Mouse (Mus musculus) kidney, postnatal 0 days (tissue): ENCODE data around the gene Plpp2. TPM values are rescaled to one million over a fixed set of nuclear protein-coding genes. Genes with fewer than 3 reads are reported as not detected.

Experiments
- ATAC-seq: fragments of 200-750 bp; cut with Nextera tagmentation; replicated peaks from 2 replicates; pipeline ENCODE4 v1.8.0; 2017; ENCODE audit warnings: low read depth, moderate number of reproducible peaks, moderate TSS enrichment, moderate library complexity; ENCODE audit not compliant: low FRiP score
- DNase-seq: peaks from one replicate; pipeline ENCODE4 v3.0.0-alpha.2; 2016; ENCODE audit warnings: low spot score
- H3K27ac ChIP-seq: fragments of 300-500 bp; sonication (generic); 2 replicates; pipeline ENCODE4 v1.5.1; 2014; ENCODE audit warnings: mild to moderate bottlenecking
- H3K27me3 ChIP-seq: fragments of 300-500 bp; sonication (generic); 2 replicates; pipeline ENCODE4 v1.6.1; 2014; ENCODE audit warnings: low read length, mixed read lengths; ENCODE audit not compliant: insufficient read depth
- H3K36me3 ChIP-seq: fragments of 300-500 bp; sonication (generic); 2 replicates; pipeline ENCODE4 v1.6.1; 2014; ENCODE audit warnings: low read length, mixed read lengths; ENCODE audit not compliant: insufficient read depth
- H3K4me1 ChIP-seq: fragments of 300-500 bp; sonication (generic); replicated peaks from 2 replicates; pipeline ENCODE4 v1.6.1; 2014; ENCODE audit warnings: antibody characterized with exemption, low read length, mixed read lengths; ENCODE audit not compliant: insufficient read depth
- H3K4me2 ChIP-seq: fragments of 300-500 bp; sonication (generic); 2 replicates; pipeline ENCODE4 v1.6.1; 2014; ENCODE audit warnings: mild to moderate bottlenecking, low read length, moderate library complexity, mixed read lengths
- H3K4me3 ChIP-seq: fragments of 300-500 bp; sonication (generic); replicated peaks from 2 replicates; pipeline ENCODE4 v1.5.1; 2014; ENCODE audit warnings: low read depth, low read length
- H3K9ac ChIP-seq: fragments of 300-500 bp; sonication (generic); 2 replicates; pipeline ENCODE4 v1.6.1; 2014; ENCODE audit warnings: low read depth, low read length
- H3K9me3 ChIP-seq: fragments of 300-500 bp; sonication (generic); replicated peaks from 2 replicates; pipeline ENCODE4 v1.6.1; 2016; ENCODE audit warnings: low read length, inconsistent platforms, mixed read lengths
- CTCF ChIP-seq: IDR thresholded peaks from 2 replicates; pipeline ENCODE4 v1.5.1; 2016; ENCODE audit warnings: antibody characterized with exemption, low read depth, mild to moderate bottlenecking, moderate library complexity
- WGBS: fragments of 180-500 bp; shearing (Covaris S2); extraction: QIAGEN DNeasy Blood & Tissue Kit; methylation state at CpG from one replicate; pipeline ENCODE4 v1.1.7; 2014; 5-methylcytosine and 5-hydroxymethylcytosine counted together
- polyA plus RNA-seq: library from polyadenylated mRNA; unstranded; fragments of >200 nt; fragmentation: Nextera tagmentation; extraction: Ambion mirVana; gene quantifications from 2 replicates; pipeline ENCODE4 v1.2.1, GENCODE M21; 2015

The Plpp2 gene
- polyA plus RNA-seq, 1 experiment from 2014 or later: 67.0 TPM

DNA sequence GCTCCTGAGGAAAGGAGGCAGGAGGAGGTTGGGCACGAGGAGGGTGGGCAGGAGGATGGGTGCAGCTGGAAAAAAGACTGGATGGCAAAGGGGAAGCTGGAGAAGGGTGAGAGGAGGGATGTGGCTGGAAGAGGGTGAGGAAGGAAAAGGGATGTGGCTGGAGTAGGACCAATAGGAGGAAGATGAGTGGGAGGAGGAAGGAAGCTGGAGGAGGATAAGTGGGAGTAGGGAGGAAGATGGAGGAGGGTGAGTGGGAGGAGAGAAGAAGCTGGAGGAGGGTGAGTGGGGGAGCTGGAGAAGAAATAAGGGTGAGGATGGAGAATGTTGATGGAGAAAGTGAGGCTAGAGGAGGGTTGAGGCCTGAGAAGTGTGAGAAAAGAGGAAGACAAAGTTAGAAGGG, 1.8 kb upstream of the Plpp2 start:
- no peak overlapping the region for H3K4me2 ChIP-seq
- H3K4me1 ChIP-seq: peaks cover 9% of the 10 kb centered on the region
- H3K9me3 ChIP-seq: no peaks in the 10 kb centered on the region
- DNase-seq (no peak), ATAC-seq (no peak)
- no peak overlapping the region for H3K4me3 ChIP-seq
- H3K27ac ChIP-seq: no peak overlapping the region
- no peak for TF ChIP-seq CTCF
- no peaks in the 10 kb centered on the region for H3K27me3 ChIP-seq
- peaks cover 12% of the 10 kb centered on the region for H3K36me3 ChIP-seq
- H3K9ac ChIP-seq: no peak overlapping the region
- 50% methylated on average over 1 of the region's 1 CpGs for WGBS

DNA sequence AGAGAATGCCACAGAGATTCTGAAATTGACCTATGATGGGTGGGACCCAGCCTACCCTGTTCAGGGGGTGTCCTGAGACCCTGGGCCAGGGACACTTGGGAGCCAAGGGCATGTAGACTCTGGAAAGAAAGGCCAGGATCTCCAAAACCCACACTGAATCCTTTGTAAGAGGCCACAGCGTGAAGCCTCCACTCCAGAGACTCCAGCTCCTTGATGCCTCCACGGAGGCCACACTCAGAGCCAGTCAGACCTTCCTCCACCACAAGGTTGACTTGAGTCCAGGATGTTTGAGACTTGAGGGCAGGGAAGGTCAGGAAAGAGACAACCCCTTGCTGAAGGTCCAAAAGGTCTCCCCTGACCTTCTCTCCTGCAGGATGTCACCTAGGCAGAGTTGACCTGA, 830 bp upstream of the Plpp2 start:
- Histone ChIP-seq H3K9ac (no peak overlapping the region), H3K9me3 (no peaks in the 10 kb centered on the region), H3K4me2 (no peak overlapping the region), H3K27me3 (no peaks in the 10 kb centered on the region), H3K4me3 (no peak overlapping the region), H3K4me1 (peaks cover 9% of the 10 kb centered on the region), H3K27ac (no peak overlapping the region), H3K36me3 (0 out of 2 replicates have a peak, but pooled peaks cover 5% of the 10 kb centered on the region)
- WGBS: 93% methylated on average over 2 of the region's 2 CpGs
- DNase-seq (no peak), ATAC-seq (no peak)
- no peak for TF ChIP-seq CTCF

DNA sequence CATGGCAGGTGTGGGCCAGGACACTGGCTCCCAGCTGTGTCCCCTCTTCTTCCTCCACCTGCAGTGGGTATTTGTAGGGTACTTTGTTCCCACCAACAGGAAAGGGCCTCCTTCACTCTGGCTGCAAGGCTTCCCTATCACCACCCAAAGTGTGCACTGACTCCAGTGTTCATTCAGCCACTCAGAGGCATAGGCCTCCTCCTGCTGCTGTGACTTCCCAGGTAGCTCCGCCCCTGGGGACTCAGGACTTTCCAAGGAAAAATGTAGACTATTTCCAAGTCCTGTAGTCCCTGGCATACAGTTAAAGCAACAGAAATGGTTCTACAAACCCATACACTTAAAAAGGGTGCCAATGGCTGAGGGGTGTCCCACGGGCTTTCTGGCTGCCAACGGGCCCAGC, 918 bp downstream of the Plpp2 start:
- Histone ChIP-seq H3K27me3 (no peaks in the 10 kb centered on the region), H3K9ac (peak overlapping the region; percentile 64), H3K4me1 (peaks cover 9% of the 10 kb centered on the region), H3K9me3 (no peaks in the 10 kb centered on the region), H3K4me3 (peak overlapping the region; percentile 57), H3K36me3 (0 out of 2 replicates have a peak, but pooled peaks cover under 1% of the 10 kb centered on the region), H3K4me2 (peak overlapping the region; percentile 74), H3K27ac (peak overlapping the region; percentile 82)
- TF ChIP-seq CTCF: no peak
- ATAC-seq: peak; percentile 25; the same call in 1 of the 2 replicates
- WGBS: 25% methylated on average over 3 of the region's 3 CpGs
- DNase-seq: peak; percentile 11

DNA sequence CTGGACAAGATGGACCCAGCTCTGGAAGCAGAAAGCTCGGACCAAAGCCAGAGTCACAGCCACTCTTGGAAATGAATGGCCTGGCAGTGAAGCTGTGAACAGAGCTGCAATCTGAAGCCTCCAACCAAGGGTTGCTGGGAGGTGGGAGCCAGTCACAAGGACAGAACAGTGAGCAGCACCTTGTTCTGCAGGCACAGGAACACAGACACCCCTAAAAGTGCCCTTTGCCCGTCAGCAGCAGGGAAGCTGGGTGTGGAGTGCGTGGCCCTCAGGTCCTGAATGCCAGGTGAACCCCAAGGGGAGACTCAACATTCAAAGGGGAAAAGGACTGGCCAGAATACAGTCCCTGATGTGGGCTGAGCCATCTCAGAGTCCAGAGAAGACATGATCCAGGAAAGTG, 2.0 kb downstream of the Plpp2 start:
- DNase-seq: no peak
- no peak overlapping the region for H3K9ac ChIP-seq

DNA sequence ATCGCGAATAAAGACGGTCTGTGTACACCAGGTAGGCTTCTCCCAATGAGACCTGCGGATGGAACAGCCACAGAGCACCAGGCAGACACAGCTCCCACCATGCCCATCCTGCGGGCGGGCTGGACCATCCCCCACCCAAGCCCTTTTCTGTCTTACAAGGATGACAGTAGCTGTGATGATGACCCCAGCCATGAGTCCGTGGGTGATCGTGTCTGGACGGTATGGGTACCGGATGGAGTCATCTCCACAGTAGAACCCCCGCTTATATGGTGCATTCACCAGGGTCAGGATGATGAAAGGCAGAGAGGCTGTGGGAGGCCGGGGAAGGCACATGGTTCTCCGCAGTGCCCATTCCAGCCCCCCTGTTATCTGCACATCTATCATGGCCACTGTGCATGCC, 2.9 kb downstream of the Plpp2 start:
- no peak for TF ChIP-seq CTCF
- no peak overlapping the region for H3K9ac ChIP-seq
- DNase-seq (no peak), ATAC-seq (no peak)
- no peaks in the 10 kb centered on the region for H3K9me3 ChIP-seq
- WGBS: 96% methylated on average over 13 of the region's 13 CpGs
- H3K27ac ChIP-seq: no peak overlapping the region
- H3K4me3 ChIP-seq: no peak overlapping the region
- no peak overlapping the region for H3K4me2 ChIP-seq
- H3K36me3 ChIP-seq: peaks cover 7% of the 10 kb centered on the region; the same call in 1 of the 2 replicates
- peaks cover 9% of the 10 kb centered on the region for H3K4me1 ChIP-seq
- H3K27me3 ChIP-seq: no peaks in the 10 kb centered on the region

More for the DNA sequence above, 2.0 kb downstream of the Plpp2 start:
- Histone ChIP-seq H3K27me3 (no peaks in the 10 kb centered on the region), H3K4me2 (no peak overlapping the region), H3K9me3 (no peaks in the 10 kb centered on the region), H3K4me1 (peaks cover 9% of the 10 kb centered on the region), H3K4me3 (no peak overlapping the region), H3K27ac (no peak overlapping the region), H3K36me3 (peaks cover 7% of the 10 kb centered on the region; the same call in 1 of the 2 replicates)
- ATAC-seq: no peak
- 82% methylated on average over 3 of the region's 3 CpGs for WGBS
- no peak for TF ChIP-seq CTCF

DNA sequence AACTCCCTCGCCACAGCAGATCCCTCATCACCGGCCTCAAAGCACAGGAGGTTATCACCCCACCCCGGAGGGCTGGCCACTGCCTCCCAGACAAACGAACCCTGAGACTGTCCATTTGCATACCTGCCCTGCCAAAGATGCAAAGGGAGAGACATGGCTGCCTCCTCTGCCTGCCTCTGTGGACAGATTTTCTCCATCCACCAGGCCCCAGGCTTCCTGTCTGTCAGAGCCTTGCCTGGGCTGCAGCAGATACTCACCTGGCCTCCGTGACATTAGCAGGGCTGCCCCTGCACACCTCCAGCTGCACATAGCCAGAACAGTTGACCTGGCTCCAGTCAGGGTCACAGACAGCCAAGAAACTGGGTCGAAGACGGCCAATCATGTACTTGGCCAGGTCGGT, 3.4 kb downstream of the Plpp2 start:
- Histone ChIP-seq H3K36me3 (peaks cover 11% of the 10 kb centered on the region; the same call in 1 of the 2 replicates), H3K4me1 (peaks cover 9% of the 10 kb centered on the region), H3K4me2 (no peak overlapping the region), H3K4me3 (no peak overlapping the region), H3K9me3 (no peaks in the 10 kb centered on the region), H3K27me3 (no peaks in the 10 kb centered on the region), H3K27ac (no peak overlapping the region), H3K9ac (no peak overlapping the region)
- 73% methylated on average over 8 of the region's 8 CpGs for WGBS
- no peak for TF ChIP-seq CTCF
- DNase-seq (no peak), ATAC-seq (no peak)

DNA sequence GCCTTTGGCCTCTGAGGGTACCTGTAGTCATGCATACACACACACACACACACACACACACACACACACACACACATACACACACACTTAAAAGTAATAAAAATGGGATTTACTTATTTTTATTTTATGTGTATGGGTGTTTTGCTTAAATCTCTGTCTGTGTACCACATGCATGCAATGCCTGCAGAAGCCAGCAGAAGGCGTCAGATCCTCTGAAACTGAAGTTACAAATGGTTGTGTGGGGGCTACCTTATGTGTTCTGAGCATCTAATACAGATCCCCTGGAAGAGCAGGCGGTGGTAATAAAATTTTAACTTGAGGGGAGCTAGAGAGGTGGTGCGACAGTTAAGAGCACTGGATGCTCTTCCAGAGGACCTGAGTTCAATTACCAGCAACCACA, 5.5 kb downstream of the Plpp2 start:
- Histone ChIP-seq H3K9me3 (no peaks in the 10 kb centered on the region), H3K4me1 (peaks cover 8% of the 10 kb centered on the region), H3K36me3 (peaks cover 11% of the 10 kb centered on the region; the same call in 1 of the 2 replicates), H3K9ac (no peak overlapping the region), H3K4me2 (no peak overlapping the region), H3K27me3 (no peaks in the 10 kb centered on the region), H3K4me3 (no peak overlapping the region), H3K27ac (no peak overlapping the region)
- ATAC-seq (no peak), DNase-seq (no peak)
- peak; percentile 34; the same call in 1 of the 2 replicates for TF ChIP-seq CTCF
- WGBS: 82% methylated on average over 3 of the region's 3 CpGs
